Mouse (Mus musculus): ENCODE measurements around the gene Krt2. TPM values are rescaled to one million over a fixed set of nuclear protein-coding genes. Genes with fewer than 3 reads are reported as not detected.

Krt2 gene
- not detected for total RNA-seq (2021)

DNA sequence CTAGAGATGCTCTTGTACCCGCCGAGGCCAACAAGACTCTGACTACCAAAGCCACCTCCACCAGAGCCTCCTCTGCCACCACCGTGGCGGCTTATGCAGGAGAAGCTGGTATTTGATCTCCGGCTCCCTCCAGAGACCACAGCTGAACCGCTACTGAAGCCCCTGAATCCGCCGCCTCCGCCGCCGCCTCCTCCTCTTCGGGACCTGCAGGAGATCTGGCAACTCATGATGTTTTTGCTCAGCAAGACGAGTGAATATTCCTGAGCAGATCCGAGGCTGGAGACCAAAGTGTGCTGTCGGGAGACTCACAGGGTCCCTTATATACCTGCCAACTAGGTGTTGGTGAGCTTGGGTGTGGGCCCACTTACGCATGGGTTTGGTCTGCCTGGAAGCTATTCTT lies at the start of gene Krt2:
Krt2 (minus strand) TSS at position 295 of the 400 bp plus-strand sequence.
- no peak for DNase-seq

DNA sequence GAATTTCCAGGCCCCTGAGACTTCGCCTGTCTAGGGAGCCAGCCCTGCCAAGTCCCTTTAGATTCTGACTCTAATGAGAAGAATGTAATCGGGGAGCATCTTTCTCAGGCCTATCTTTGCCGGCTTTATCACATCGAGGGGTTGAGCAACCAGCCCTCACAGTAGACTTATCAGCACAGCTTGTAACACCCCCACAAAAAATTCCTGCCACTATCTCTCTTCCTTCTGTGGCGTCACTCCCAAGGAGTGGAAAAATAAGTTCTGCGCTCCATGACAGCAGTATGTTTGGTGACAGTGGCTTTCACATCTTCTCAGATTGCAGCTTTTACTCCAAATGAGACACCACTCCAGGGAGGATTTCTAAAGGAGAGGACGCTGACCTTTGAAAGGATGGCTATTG lies 48.8 kb upstream of the Krt2 start:
- intact Hi-C loops (cut with DNase I) = no loop called here

More for the DNA sequence above, at the start of gene Krt2:
- intact Hi-C loops (cut with DNase I) = no loop called here

DNA sequence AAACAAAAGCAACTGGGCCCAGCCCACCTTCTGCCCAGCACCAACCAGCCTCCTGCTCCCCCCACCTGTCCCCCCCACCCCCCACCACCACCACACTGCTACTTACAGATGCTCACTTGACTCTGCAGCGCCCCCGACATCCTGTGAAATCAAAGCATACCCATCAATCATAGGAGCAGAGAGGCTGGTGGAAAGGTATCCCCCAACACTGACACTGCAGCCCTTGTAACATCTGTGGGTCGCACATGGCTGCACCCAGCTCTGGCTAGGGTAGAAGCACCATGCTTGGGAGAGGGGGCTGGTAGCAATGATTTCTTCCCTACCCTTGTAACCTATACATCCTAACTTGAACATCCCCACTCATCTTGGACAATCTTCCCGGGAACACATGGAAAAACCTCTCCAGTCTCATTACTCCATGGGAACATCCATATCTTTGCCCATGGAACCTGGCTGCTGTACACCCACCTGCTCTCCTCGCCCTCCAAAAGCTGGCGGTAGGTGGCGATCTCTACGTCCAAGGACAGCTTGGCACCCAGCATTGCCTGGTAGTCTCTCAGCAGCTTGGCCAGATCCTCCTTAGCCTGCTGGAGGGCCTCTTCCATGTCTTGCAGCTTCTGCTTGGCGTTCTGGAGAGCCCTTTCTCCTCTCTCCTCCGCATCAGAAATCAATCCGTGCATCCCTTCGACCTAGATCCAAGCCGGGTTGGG lies 42.6 kb upstream of the Krt2 start:
- DNase-seq = no peak
- intact Hi-C loops (cut with DNase I) = no loop called here

More for the DNA sequence above, 48.8 kb upstream of the Krt2 start:
- no peak for DNase-seq

DNA sequence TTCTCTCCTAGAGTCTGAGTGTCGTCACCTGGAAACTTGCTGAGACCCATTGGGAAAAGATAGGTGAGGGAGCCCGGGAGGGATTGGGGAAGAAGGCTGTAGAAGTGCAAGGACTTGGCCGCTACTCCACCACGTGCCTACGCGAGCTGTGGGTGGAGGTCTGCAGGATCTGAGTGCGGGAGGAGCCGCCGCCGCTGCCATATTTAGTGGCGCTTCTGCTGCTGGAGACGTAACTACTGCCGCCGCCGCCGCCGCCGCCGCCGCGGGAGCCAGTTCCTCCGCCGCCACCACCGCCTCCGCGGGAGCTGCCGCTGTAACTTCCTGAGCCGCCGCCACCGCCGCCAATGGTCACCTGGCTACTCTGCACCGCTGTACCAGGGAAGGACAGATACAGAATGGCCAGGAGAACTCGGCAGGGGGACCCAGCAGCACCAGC lies 41.8 kb upstream of the Krt2 start:
- intact Hi-C loops (cut with DNase I) = no loop called here
- DNase-seq = peak; percentile 18 to 41

DNA sequence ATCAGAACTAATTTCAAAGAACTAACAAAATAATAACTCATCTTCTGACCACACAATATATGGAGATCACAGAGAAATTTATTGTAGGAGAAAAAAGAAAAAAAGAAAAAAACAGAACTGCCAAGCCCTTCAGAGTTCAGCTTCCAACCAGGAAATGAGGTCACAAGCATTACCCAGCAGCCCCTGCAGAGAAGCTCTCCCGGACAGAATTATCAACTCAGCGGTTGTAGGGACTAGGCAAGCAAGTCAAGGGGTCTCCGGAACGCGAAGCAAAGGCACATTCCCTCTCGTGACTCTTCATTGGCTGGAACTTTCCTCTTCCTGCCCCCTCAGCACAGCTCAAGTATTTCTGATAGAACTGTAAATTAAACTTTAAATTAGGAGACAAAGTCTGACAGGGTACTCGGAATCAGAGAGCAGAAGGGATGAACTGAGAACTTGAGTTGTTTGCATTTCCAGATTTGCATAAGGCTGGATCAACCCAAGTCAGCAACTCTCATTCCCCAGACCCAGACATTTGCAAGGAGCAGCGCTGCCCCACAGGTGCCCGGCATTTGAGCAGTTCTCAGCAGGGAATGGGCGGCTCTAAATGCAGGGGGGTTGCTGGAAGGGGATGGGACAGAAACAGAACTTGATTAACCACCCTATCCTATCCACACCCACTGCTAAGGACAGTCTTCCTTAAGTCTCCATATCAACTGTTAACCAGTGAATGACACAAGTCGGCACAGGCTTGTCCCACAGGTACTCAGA lies 40.9 kb upstream of the Krt2 start:
- intact Hi-C loops (cut with DNase I) = no loop called here
- no peak for DNase-seq

DNA sequence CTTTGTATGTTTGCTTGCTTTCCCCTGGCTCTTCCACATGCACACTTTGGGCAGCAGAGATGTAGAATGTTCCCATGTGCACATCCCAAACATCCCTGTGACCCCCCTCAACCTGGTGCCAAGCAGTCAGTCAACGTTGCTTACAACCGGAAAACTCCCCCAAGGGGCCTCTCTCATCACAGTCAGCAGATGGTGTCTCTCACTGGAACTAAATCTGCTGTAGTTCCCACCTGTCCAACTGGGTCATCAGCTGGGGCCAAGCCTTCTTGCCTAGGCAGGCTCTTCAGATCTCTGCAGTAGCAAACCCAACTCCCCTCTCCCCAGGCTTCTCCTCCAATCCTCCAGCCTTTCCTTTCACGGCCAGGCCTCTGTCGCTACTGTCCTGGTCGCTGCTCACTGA lies 38.7 kb upstream of the Krt2 start:
- DNase-seq = no peak
- intact Hi-C loops (cut with DNase I) = no loop called here

DNA sequence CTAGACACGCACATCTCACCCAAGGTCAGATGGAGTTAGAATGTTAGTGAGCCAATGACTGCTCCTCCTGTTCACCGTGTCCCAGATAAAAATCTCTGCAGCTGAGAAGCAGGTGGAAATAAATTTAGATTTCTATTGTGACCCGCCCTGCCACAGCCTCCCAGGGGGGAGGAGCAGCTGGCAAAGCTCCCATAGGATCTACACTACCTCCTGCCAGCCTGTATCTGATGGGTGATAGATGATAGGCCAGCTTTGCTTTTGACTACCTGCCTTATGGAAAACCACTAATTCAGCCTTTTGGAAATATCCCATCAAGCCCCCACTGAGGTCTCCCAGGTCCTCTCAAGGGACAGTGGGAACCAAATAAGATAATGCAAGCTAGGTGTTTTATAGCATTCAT lies 37.8 kb upstream of the Krt2 start:
- DNase-seq = no peak
- intact Hi-C loops (cut with DNase I) = no loop called here

DNA sequence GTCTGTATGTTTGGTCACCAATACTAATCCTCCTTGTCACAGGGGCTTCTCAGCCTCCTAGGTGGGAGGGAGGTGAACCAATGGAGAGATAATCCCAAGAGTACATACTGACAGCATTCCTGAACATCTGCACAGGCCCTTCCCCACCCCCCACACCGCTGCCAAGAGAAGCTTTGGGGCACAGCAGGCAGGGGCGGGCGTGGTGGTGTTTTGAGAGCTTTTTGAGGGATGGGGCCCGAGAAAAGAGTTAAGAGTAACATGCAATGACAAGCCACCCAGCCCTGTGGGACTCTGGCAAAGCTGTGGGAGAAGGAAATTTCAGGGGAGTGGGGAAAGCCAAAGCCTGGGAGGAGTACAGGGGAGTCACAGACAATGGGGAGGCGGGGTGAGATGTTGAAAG lies 36.3 kb upstream of the Krt2 start:
- DNase-seq = no peak
- intact Hi-C loops (cut with DNase I) = no loop called here

DNA sequence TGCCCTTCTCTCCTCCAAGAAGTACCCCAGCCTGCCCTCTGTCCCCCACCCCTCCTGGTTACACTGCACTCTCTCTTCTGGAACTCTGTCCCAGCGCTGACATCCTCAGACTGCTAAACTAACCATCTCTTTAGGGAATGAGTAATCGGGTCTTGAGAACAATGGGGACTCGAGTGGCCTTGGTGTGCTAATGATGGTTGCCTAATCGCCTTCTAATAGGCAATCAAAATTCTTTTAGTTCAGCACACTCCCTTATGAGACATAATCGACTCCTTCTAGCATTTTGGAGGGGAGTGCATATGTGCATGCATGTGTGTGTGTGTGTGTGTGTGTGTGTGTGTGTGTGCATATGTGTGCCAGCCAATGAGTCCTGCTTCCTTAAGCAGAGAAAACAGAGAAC lies 34.6 kb upstream of the Krt2 start:
- intact Hi-C loops (cut with DNase I) = no loop called here
- no peak for DNase-seq

DNA sequence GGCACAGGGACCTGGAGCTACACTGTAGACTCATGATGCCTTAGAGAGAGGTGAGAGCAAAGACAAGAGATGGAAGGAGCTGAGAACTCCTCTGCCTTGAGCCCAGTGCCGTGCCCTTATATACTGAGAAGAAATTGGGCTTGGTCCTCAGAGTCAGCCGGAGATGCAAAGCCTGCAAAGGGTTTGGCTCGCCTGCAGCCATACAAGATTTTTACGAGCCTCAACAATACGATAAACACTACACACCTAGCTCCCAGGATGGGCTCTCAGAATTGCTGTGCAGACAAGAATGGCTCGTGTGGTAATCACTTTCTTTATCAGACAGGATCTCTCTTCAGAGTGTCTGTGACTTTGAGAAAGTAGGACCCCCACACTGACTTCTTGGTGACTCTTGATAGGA lies 32.7 kb upstream of the Krt2 start, which contains the start of gene Krt1:
Krt1 (minus strand) TSS at position 101 of the 400 bp plus-strand sequence.
- intact Hi-C loops (cut with DNase I) = no loop called here
- no peak for DNase-seq

DNA sequence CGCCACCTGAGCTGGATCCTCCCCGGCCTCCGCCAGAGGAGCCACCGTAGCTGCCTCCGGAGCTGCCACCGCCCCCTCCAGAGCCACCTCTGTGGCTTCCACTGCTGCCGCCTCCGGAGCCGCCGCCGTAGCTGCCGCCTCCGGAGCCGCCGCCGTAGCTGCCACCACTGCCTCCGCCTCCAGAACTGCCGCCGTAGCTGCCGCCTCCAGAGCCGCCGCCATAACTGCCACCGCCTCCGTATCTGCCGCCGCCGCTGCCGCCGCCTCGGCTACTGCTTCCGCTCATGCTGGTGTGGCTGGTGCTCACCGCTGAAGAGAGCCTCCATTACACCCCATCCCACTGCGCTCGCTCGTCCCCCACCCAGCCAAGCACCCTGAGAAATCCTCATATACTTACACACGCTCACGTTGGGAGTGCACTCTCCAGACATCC lies 28.0 kb upstream of the Krt2 start:
- intact Hi-C loops (cut with DNase I) = no loop called here

DNA sequence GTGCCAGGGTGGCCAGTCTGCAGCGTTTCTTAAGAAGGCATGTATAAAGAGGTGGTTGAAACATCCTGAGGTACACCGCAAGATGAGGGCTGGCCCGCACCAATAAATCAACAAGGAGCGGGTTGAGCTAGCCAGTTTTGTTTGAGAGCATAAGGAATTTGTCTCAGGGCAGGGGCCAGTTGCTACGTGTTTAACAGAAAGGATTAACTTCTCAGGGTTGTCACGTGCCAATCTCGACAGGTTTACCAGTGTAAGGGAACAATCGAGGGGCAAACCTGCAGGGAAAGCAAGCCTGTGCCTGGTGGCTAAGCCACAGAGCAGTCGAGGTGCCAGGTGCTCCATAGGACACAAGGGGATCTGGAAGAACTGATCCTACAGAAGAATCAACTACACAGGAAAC lies 25.2 kb upstream of the Krt2 start:
- DNase-seq = no peak
- intact Hi-C loops (cut with DNase I) = no loop called here

More for the DNA sequence above, 28.0 kb upstream of the Krt2 start:
- peak; percentile 17 to 18 for DNase-seq

DNA sequence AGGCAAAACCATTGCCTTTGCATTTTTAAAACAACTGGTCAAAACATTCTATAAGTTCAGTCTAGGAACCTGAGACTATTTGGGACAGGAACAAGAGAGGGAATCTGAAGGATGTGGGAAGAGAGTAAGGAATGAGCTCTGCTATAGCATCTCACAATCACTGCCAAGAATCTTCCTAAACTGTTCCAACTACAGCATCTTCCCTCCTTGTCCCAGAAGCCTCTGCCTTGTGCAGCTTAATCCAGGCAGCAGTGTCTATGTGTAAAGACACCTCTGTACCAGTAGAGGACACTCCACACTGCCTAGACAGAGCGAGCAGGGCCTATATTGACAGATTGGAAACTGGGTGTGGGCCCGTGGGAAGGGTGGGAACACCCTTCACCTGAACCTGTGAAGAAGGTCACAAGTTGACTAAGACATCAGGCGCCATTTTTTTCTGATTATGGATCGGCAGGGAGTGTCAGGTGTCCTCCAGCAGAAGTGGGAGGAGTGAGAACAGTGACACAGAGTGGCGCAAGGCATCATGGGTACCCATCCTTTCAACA lies 16.9 kb upstream of the Krt2 start:
- intact Hi-C loops (cut with DNase I) = no loop called here
- DNase-seq = no peak

DNA sequence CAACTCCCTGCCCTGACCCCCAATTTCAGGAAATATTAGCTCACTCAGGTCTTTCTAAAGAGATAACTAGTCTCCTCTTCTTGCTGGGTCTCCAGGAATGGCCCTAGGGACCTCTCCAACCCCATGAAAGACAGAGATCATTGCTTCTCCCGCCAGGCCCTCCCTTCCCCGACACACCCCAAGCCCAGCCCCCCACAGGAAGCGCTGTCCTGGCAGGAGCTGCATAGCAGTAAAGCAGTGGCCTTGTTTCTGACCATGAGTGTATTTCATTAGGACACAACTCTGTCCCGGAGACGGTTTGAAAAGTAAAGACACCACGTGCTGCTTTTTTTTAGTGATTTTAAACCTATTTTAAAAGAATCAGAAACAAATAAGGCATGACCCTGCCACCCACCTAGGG lies 15.2 kb upstream of the Krt2 start:
- no peak for DNase-seq
- intact Hi-C loops (cut with DNase I) = no loop called here

DNA sequence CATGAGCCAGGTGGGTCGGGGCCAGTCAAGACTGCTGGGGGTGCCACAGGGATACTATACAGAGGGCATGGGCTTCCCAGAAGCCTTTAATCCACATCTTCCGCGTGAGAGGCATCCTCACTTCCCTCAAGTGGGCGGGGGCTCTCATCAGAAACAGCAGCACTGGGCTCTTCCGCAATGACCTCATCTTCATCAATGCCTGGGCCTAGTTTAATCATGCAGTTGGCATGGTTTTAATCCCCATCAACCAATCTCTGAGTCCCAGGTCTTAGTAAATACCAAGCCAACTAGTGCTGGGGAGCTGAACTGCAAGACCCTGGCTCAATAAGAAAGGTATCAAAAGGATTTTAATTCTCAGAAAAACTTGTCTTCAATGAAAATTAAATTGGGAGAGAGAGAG lies 11.5 kb upstream of the Krt2 start:
- intact Hi-C loops (cut with DNase I) = no loop called here
- no peak for DNase-seq

DNA sequence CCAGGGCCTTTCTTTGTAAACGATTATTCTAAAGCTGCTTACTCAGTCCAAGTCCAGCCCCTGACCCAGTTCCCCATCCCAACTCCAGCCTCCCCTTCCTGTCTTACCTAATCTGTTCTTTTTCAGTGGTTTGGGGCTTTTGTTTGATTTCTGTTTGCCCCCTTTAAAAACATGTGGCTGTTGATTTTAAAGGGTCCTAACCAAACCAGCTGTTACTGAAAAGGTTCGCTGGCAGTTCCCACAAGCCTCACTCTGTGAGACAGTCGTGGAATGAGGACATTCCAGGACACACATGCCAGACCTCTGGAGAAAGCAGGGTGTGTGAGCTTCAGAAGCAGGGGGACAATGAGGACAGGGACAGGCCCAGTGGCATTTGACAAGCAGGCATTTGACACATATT lies 3.8 kb upstream of the Krt2 start:
- intact Hi-C loops (cut with DNase I) = no loop called here
- DNase-seq = no peak

DNA sequence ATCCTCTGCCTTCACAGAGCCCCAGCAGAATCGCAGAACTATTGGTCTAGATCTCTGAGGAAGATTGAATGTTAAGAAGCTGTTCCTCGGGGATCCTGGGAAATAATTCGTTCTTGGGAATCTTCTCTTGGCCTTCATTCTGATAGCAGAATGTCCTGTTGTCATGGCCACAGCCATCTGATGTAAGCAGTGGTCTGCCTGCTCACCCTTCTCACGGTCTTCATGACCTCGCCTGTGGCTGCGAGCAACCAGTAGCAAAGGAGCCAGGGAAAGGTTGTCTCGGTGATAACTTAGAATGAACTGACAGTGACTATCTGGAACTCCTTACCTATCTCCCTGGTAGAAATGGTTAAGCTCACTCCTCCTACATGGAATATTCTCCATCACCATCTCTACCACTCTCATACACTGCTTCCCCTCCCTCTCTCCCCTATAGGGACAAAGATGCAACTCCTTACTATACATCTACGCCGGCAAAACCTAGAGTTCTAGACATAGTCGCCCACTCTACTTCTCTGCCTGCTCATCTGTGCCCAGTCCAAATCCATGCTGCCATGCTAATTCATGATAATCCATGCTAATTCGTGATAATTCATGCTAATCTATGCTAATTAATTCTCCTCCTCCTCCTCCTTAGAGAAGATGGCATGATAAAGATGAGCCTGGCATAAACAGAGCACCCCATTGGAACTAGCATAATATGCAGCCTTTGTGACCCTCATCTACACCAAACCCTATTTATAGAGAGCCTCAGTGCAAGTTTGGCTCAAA lies 14.7 kb downstream of the Krt2 start:
- DNase-seq = no peak
- intact Hi-C loops (cut with DNase I) = no loop called here

DNA sequence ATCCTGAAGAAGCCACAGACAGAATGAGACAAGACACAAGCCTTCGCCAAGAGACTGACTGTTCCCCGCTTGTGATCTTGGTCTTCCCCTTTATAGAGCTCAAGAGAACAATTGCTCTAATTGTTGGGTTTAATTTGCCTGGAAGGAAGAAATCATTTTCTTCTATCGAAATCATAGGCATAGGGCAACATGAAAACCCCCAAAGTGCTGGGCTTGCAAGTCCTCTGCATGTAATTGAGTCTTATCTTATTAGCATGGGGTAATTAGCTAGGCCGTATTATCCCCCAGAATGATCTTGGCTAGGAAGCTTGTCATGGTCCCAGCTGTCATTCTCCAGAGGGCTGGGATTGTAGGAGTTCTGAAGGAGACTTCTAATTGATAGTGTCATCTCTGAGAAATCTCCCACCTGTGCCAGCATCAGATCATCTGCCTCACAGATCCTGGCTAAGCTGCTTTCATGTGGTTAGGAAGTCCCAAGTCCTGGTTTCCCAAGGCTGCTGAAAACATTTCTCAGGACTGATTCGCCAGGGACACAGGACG lies 15.6 kb downstream of the Krt2 start, which contains the start of gene Krt73:
Krt73 (minus strand) TSS at position 51 of the 540 bp plus-strand sequence.
- intact Hi-C loops (cut with DNase I) = no loop called here
- DNase-seq = no peak

DNA sequence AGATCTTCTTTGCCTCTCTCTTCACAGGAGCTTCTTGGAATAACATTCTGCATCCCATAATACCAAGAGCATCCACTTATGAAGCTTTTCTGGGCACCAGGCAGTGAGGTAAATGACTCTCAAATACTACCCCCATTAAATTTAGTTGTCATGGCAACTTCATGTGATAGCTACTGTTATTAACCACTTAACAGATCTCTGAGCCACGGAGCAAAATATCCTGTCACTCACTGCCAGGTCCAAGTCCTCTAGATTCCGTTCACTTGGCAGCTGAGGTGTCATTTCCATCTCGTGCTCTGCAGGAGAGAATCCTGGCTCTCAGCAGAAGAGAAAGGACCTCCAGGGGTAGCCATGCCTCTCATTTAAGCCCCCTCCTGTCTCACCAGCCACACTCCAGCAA lies 27.1 kb downstream of the Krt2 start:
- intact Hi-C loops (cut with DNase I) = no loop called here
- DNase-seq = no peak

DNA sequence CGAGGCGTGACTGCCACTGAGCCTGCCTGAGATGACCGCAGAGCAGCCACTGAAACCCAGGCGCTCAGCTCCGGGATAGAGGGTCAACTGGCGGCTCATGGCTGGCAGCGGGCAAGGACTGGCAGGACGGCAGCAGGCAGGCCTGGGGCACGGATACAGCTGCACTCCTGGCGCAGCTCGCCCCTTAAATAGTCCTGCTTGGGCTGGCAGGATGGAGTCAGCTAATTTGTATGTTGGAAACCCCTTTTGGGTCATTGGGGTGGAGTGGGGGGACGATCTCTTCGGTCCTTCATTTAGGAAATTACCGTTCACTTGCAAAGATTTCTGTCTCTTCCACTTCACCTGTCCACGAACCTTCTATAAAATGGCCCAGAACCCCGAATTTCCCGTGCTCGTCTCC lies 31.6 kb downstream of the Krt2 start, which contains the start of gene Krt72:
Krt72 (minus strand) TSS at position 101 of the 400 bp plus-strand sequence.
- intact Hi-C loops (cut with DNase I) = no loop called here

More for the DNA sequence above, 31.6 kb downstream of the Krt2 start, which contains the start of gene Krt72:
- DNase-seq = no peak

All from heart, postnatal 36 days (tissue).